Mouse (Mus musculus): ENCODE data around the gene Prrt2. TPM values are rescaled to one million over a fixed set of nuclear protein-coding genes. Genes with fewer than 3 reads are reported as not detected.

The Prrt2 gene
- polyA plus RNA-seq, 1 experiment from 2014 or later: 0.47 TPM

DNA sequence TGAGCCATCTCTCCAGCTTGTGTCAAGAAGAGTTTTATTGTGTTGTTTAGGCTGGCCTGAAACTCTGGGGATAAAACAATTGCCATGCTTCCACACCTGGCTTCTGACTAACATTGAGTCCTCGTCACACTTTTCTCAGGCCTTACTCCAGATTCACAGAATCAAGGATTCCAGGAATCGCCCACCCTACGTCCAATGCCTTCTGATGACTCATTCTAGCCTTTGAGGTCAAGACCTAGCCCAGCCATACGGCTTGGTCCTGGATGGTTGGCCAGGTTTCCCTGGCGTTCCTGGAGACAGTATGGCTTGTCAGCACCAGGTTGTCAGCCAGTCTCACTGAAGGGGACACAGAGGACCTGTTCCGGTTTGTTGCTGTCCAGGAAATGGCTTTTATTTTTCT, 8.6 kb downstream of the Prrt2 start:
- Histone ChIP-seq H3K27ac (0 out of 2 replicates have a peak overlapping the region, but pooled peaks have one; percentile 32), H3K4me2 (no peak overlapping the region), H3K4me1 (replicated peaks) (peaks cover 86% of the 10 kb centered on the region), H3K9ac (no peak overlapping the region), H3K27me3 (no peaks in the 10 kb centered on the region), H3K36me3 (peaks cover 24% of the 10 kb centered on the region), H3K4me3 (replicated peaks) (no peak overlapping the region), H3K9me3 (replicated peaks) (no peaks in the 10 kb centered on the region)
- 72% methylated on average over 6 of the region's 6 CpGs for WGBS (ENCODE audit: insufficient replicate concordance)
- ATAC-seq (ENCODE audit: low read depth): no peak
- DNase-seq: no peak

DNA sequence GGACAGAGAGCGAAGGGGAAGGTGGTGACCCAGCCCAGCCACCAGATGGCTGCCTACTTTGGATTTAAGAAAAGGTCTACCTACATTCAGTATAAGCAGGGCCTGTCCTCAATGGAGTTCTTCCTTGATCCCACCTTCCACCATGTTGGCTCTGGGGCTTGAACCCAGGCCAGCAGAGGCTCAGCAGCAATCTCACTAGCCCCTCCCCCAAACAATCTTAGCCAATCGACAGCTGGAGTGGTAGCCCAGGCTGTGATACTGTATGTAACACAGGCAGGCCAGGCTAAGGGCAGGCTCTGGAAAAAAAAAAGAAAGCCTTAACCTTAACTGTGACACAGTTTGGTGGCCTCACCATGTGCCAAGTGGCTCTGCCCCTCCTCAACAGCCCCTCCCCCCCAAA, 9.3 kb downstream of the Prrt2 start:
- H3K9me3 ChIP-seq (replicated peaks): no peaks in the 10 kb centered on the region
- no peak for DNase-seq
- peaks cover 24% of the 10 kb centered on the region for H3K36me3 ChIP-seq
- 0 out of 2 replicates have a peak overlapping the region, but pooled peaks have one; percentile 5 for H3K9ac ChIP-seq
- H3K27ac ChIP-seq: peak overlapping the region; percentile 38
- WGBS (ENCODE audit: insufficient replicate concordance): 72% methylated on average over 2 of the region's 2 CpGs
- H3K4me1 ChIP-seq (replicated peaks): peaks cover 88% of the 10 kb centered on the region
- ATAC-seq (ENCODE audit: low read depth): no peak
- H3K4me2 ChIP-seq: no peak overlapping the region
- H3K27me3 ChIP-seq: no peaks in the 10 kb centered on the region
- no peak overlapping the region for H3K4me3 ChIP-seq (replicated peaks)

GRCm38 (mm10) chr7:127011051-127011450, 10.0 kb downstream of the Prrt2 start:
- DNase-seq (no peak), ATAC-seq (ENCODE audit: low read depth) (no peak)
- H3K4me3 ChIP-seq (replicated peaks): no peak overlapping the region
- no peaks in the 10 kb centered on the region for H3K9me3 ChIP-seq (replicated peaks)
- 88% methylated on average over 2 of the region's 2 CpGs for WGBS (ENCODE audit: insufficient replicate concordance)
- H3K9ac ChIP-seq: no peak overlapping the region
- H3K4me1 ChIP-seq (replicated peaks): peaks cover 86% of the 10 kb centered on the region
- H3K4me2 ChIP-seq: no peak overlapping the region
- H3K36me3 ChIP-seq: peaks cover 24% of the 10 kb centered on the region
- no peaks in the 10 kb centered on the region for H3K27me3 ChIP-seq
- H3K27ac ChIP-seq: peak overlapping the region; percentile 9; the same call in 1 of the 2 replicates

GRCm38 (mm10) chr7:127009307-127010085, 11.5 kb downstream of the Prrt2 start:
- peaks cover 75% of the 10 kb centered on the region for H3K4me1 ChIP-seq (replicated peaks)

GRCm38 (mm10) chr7:127008239-127009019, 12.6 kb downstream of the Prrt2 start:
- Histone ChIP-seq H3K36me3 (peaks cover 10% of the 10 kb centered on the region), H3K4me1 (replicated peaks) (peaks cover 65% of the 10 kb centered on the region), H3K27me3 (no peaks in the 10 kb centered on the region), H3K9ac (peak overlapping the region; percentile 64), H3K4me3 (replicated peaks) (peak overlapping the region; percentile 12; the same call in 1 of the 2 replicates), H3K4me2 (peak overlapping the region; percentile 56), H3K9me3 (replicated peaks) (no peaks in the 10 kb centered on the region), H3K27ac (peak overlapping the region; percentile 93)
- ATAC-seq (ENCODE audit: low read depth) (peak; percentile 96), DNase-seq (peak; percentile 79)
- 32% methylated on average over 9 of the region's 9 CpGs for WGBS (ENCODE audit: insufficient replicate concordance)

More at GRCm38 (mm10) chr7:127009307-127010085, 11.5 kb downstream of the Prrt2 start:
- peak overlapping the region; percentile 64 for H3K9ac ChIP-seq
- peak overlapping the region; percentile 93 for H3K27ac ChIP-seq
- peak overlapping the region; percentile 56; the same call in 1 of the 2 replicates for H3K4me2 ChIP-seq
- no peaks in the 10 kb centered on the region for H3K27me3 ChIP-seq
- 79% methylated on average over 17 of the region's 17 CpGs for WGBS (ENCODE audit: insufficient replicate concordance)
- no peak overlapping the region for H3K4me3 ChIP-seq (replicated peaks)
- ATAC-seq (ENCODE audit: low read depth): no peak
- H3K9me3 ChIP-seq (replicated peaks): no peaks in the 10 kb centered on the region
- peaks cover 12% of the 10 kb centered on the region for H3K36me3 ChIP-seq
- DNase-seq: no peak

DNA sequence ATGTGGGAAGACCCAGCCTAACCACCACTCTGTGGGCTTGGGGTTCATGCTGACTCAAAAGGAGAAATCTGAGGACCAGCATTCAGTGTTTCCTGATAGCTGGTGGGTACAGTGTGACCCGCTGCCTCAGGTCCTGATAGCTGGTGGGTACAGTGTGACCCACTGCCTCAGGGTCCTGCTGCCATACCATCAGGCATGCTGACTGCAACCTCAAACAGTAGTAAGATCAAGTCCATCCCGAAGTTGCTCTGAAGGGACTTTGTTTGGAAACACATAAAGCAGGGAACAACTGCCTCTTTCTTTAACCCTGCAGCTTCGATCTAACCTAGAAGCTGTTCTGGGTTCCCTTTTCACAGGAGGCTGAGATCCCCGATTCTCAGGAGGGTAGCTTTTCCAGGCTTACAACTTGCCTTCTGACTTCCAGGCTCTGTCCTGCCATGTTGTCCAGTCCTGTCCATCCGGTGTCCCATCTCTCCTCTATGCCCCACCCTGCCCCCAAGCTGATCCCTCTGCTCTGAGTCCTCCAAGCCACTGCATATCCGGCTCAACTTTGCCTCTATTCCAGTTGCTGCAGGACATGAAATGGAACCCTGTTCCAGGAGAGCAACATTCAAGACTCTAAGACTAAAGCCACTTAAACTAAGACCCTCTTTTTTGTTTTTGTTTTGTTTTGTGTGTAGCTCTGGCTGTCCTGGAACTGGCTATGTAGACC, 13.5 kb downstream of the Prrt2 start:
- peak overlapping the region; percentile 93 for H3K27ac ChIP-seq
- H3K4me2 ChIP-seq: no peak overlapping the region
- DNase-seq (no peak), ATAC-seq (ENCODE audit: low read depth) (no peak)
- no peaks in the 10 kb centered on the region for H3K27me3 ChIP-seq
- H3K4me1 ChIP-seq (replicated peaks): peaks cover 56% of the 10 kb centered on the region
- H3K9me3 ChIP-seq (replicated peaks): no peaks in the 10 kb centered on the region
- no peak overlapping the region for H3K9ac ChIP-seq
- 0 out of 2 replicates have a peak, but pooled peaks cover under 1% of the 10 kb centered on the region for H3K36me3 ChIP-seq
- no peak overlapping the region for H3K4me3 ChIP-seq (replicated peaks)
- WGBS (ENCODE audit: insufficient replicate concordance): 79% methylated on average over 6 of the region's 6 CpGs

DNA sequence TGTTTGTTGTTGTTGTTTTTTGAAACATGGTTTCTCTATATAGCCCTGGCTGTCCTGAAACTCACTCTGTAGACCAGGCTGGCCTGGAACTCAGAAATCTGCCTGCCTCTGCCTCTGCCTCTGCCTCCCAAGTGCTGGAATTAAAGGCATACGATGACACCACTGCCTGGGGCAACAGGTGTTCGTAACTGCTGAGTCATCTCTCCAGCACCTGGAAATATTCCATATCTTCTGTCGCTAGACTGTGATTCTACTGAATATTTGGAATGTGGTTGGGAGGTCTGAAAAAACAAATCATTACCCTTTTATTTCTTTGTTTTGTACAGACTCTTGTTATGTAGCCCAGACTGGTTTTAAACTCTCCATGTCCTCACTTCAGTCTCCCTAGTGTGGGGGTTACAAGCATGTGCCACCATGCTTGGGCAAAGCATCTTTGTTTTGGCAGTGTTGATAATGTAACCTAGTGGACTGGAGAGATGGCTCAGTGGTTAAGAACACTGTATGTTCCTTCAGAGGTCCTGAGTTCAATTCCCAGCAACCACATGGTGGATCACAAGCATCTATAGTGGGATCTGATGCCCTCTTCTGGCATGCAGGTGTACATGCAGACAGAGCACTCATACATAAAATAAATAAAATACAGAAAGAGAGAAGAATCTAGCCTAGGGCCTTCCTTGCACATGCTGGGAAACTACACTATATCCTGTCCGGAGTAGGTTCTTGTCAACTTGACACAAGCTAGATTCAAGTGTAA, 16.7 kb downstream of the Prrt2 start:
- WGBS (ENCODE audit: insufficient replicate concordance): 72% methylated on average over 4 of the region's 4 CpGs

GRCm38 (mm10) chr7:127003620-127004019, 17.4 kb downstream of the Prrt2 start:
- peaks cover 21% of the 10 kb centered on the region for H3K4me1 ChIP-seq (replicated peaks)
- no peak overlapping the region for H3K4me2 ChIP-seq
- no peak overlapping the region for H3K9ac ChIP-seq
- no peaks in the 10 kb centered on the region for H3K9me3 ChIP-seq (replicated peaks)
- no peak overlapping the region for H3K27ac ChIP-seq
- H3K27me3 ChIP-seq: no peaks in the 10 kb centered on the region
- H3K4me3 ChIP-seq (replicated peaks): no peak overlapping the region
- H3K36me3 ChIP-seq: no peaks in the 10 kb centered on the region
- no peak for ATAC-seq (ENCODE audit: low read depth)
- WGBS (ENCODE audit: insufficient replicate concordance): 80% methylated on average over 5 of the region's 5 CpGs
- no peak for DNase-seq

More for the DNA sequence above, 16.7 kb downstream of the Prrt2 start:
- H3K4me3 ChIP-seq (replicated peaks): no peak overlapping the region
- DNase-seq (no peak), ATAC-seq (ENCODE audit: low read depth) (no peak)
- no peaks in the 10 kb centered on the region for H3K9me3 ChIP-seq (replicated peaks)
- H3K27me3 ChIP-seq: no peaks in the 10 kb centered on the region
- no peak overlapping the region for H3K9ac ChIP-seq
- H3K36me3 ChIP-seq: no peaks in the 10 kb centered on the region
- no peak overlapping the region for H3K4me2 ChIP-seq
- H3K27ac ChIP-seq: no peak overlapping the region
- peaks cover 28% of the 10 kb centered on the region for H3K4me1 ChIP-seq (replicated peaks)

- ATAC-seq (ENCODE audit: low read depth): no peak
These were observed 21.4 kb downstream of the Prrt2 start for GRCm38 (mm10) chr7:126999568-126999967.

DNA sequence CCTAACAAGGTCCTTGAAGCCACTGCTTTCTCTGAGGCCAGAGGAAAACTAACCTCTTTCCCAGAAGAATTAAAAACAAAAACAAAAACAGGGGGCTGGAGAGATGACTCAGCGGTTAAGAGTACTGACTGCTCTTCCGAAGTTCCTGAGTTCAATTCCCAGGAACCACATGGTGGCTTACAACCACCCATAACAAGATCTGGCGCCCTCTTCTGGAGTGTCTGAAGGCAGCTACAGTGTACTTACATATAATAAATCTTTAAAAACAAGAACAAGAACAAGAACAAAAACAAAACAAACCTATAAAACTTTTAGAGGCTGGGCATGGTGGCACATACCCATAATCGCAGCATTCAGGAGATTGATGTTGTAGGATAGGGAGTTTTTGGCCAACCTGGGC, 24.6 kb downstream of the Prrt2 start:
- no peak for ATAC-seq (ENCODE audit: low read depth)
- H3K9ac ChIP-seq: no peak overlapping the region
- H3K27ac ChIP-seq: no peak overlapping the region
- no peak overlapping the region for H3K4me3 ChIP-seq (replicated peaks)
- H3K4me2 ChIP-seq: no peak overlapping the region
- H3K36me3 ChIP-seq: peaks cover 9% of the 10 kb centered on the region; the same call in 1 of the 2 replicates
- 64% methylated on average over 4 of the region's 4 CpGs for WGBS (ENCODE audit: insufficient replicate concordance)
- no peak for DNase-seq
- H3K9me3 ChIP-seq (replicated peaks): no peaks in the 10 kb centered on the region
- no peaks in the 10 kb centered on the region for H3K4me1 ChIP-seq (replicated peaks)
- no peaks in the 10 kb centered on the region for H3K27me3 ChIP-seq

More at GRCm38 (mm10) chr7:126999568-126999967, 21.4 kb downstream of the Prrt2 start:
- H3K27me3 ChIP-seq: no peaks in the 10 kb centered on the region
- DNase-seq: no peak
- no peak overlapping the region for H3K4me3 ChIP-seq (replicated peaks)
- no peaks in the 10 kb centered on the region for H3K4me1 ChIP-seq (replicated peaks)
- H3K36me3 ChIP-seq: peaks cover 9% of the 10 kb centered on the region; the same call in 1 of the 2 replicates
- H3K9me3 ChIP-seq (replicated peaks): no peaks in the 10 kb centered on the region
- no peak overlapping the region for H3K9ac ChIP-seq
- 46% methylated on average over 10 of the region's 10 CpGs for WGBS (ENCODE audit: insufficient replicate concordance)
- no peak overlapping the region for H3K27ac ChIP-seq
- no peak overlapping the region for H3K4me2 ChIP-seq

Measured in liver, embryonic 13.5 days (tissue).